Mouse (Mus musculus) cerebellum, adult (tissue): ENCODE data around the gene Gja8.

Source experiments
- ATAC-seq: cut with Nextera tagmentation; 2 replicates; pipeline ENCODE4 v1.9.2; 2017; ENCODE audit warnings: mild to moderate bottlenecking, moderate library complexity, mixed read lengths; ENCODE audit not compliant: insufficient number of reproducible peaks, low FRiP score, low TSS enrichment

The Gja8 gene

DNA sequence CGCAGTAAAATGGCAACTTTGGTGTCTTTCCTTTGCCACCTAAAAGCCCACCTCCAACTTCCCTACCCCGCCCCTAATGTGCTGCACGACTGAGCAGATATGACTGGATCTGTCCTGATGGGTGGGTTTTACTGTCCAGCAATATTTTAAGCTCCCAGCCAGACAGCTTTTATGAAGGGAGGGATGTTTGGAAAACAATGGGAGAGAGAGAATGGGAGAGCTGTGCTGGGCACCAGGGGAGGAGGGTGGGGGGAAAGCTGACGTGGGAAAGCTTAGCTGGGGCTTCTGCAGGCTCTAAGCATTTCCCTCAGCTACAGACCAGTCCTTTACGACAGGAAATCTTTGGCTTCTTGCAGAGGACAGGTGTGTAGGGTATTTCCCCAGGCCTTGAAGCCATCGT is at the start of gene Gja8:
TSS of gene Gja8 (minus strand) at position 101 of the 400 bp plus-strand sequence.
- no peak for ATAC-seq

- ATAC-seq = no peak
Measured at GRCm38 (mm10) chr3:96974467-96974866, 48.6 kb upstream of the Gja8 start.

GRCm38 (mm10) chr3:96970986-96971385 is 45.2 kb upstream of the Gja8 start:
- ATAC-seq = no peak

DNA sequence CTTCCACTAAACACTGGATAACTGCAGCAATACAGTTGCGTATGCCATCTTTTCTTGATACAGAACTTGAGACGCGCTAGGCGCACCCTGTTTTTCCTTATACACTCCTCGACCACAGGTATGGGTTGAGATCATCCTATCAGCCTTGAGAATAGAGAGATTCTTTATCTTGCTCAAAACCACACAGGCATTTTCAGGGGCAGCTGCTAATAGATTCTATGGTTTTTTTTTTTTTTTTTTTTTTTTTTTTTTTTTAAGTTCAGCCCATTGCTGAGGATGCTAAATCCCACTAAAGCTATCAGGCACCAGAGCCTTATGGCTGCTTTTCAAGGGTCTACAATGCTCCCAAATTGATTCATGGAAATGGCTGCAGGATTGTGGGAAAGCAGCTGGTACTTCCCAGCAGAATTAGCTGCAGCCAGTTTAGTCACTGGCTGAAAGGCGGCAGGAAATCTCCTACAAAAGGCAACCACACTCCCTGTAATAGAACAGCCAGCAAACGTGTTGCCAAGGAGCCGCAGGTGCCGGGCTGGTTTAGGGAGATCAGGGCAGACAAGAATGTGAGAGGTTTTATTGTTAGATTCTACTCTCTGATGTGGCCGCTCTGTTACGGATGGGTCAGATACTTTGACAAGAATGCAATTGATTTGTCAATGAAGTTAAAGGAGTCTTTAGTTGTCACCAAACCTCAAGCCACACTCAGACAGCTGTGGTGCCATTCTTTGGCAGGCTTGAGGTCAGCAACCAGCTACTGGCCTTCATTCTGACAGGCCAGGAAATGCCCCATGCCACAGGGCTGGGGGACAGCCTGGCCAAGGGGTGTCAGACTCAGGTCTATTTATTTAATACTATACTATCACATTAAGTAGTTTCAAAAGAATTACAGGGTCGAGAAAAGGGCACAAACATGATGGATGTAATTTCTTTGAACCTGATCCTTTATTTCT is 37.5 kb upstream of the Gja8 start:
- ATAC-seq = no peak

GRCm38 (mm10) chr3:96960597-96960996 is 34.8 kb upstream of the Gja8 start:
- no peak for ATAC-seq

DNA sequence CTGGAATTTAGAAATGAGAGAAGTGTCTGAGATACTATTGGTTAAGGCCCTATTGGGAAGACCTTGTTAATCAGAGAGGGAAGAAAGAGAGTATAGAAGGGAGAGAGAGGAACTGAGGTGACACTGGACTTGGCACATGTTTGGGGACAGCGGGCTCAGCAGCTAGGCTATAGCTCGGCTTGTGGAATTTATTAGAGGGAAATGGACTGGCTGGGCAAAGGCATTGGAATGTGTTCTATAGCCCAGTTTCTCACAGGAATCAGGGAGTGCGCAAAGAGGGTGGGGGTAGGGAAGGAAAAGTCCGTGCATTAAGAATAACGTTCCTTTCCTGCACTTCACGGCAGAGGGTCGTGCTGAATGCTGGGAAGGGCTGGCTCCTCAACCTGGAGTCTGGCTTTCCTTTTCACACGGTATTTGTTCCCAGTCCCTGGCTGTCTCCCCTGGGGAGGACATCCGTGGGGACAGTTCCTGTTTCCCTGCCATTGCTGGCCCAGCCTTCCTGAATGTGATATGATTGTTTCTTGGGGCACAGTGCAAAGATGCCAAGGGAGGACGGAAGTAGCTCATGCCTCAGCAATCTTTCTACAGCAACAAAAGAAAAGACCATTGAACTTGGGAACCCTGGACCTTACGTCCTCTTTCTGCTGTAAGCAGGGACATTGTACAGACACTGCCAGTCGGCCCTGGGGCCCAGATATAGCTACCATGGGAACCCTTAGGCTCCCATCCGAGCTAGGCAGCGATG is 27.8 kb upstream of the Gja8 start:
- no peak for ATAC-seq

DNA sequence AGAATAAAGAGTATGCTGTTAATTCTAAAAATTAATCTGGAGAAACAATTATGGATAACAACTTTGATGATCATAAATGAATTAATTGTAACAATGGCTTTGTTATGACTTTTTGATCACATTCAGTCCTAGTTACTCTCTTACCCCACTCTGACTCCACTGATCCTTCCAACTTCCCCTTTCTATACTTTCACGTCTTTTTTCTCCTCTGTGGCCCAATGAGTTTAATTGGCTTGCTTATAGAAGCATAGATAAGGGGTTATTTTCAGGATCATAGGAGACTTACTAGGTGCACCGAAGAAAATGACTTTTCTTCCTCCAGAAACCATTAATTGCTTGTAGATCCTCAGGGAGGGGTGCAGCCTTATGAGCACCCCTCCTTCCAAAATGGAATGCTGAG is 16.9 kb upstream of the Gja8 start:
- no peak for ATAC-seq

DNA sequence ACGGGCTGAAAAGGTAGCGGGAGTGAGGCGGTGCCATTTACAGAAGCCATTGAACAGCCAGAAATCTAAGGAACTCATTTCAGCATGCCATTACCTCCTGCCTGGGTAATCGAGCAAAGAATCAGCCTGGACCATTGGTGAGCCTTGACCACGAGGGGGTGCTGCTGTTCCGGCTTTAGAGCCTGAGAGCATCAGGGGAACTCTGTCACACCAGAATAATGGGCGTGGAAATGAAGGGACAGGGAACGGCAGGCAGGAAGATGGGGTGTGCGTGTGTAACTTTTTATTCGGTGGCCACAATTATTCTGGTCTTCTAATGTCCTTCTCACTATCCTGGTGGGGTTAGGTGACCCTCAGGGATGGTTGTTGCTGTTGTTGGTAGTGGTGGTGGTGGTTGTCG is 12.9 kb upstream of the Gja8 start:
- peak; percentile 91 for ATAC-seq

- ATAC-seq = no peak
Measured at GRCm38 (mm10) chr3:96937606-96938005, 11.8 kb upstream of the Gja8 start.

- no peak for ATAC-seq
Measured at GRCm38 (mm10) chr3:96936241-96936640, 10.4 kb upstream of the Gja8 start.

GRCm38 (mm10) chr3:96931261-96931681 is 5.5 kb upstream of the Gja8 start:
- ATAC-seq = no peak

DNA sequence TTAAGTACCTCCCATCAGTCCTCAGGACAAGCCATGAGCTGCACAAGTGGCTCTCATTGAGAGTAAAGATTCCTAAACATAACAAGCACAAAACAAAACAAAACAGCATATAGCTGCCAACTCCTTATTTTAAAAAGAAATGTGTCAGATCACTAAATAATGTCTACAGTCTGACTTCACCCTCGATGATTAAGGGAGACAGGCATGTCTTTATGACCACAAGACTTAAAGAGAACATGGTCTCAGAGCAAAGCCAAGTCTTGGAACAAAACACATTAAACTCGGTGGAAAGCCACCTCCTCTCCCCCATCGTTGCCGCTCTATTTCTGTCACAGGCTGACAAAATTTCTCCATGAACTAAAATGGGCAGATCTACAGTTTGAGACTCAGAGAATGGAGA is 1.2 kb downstream of the Gja8 start:
- no peak for ATAC-seq

DNA sequence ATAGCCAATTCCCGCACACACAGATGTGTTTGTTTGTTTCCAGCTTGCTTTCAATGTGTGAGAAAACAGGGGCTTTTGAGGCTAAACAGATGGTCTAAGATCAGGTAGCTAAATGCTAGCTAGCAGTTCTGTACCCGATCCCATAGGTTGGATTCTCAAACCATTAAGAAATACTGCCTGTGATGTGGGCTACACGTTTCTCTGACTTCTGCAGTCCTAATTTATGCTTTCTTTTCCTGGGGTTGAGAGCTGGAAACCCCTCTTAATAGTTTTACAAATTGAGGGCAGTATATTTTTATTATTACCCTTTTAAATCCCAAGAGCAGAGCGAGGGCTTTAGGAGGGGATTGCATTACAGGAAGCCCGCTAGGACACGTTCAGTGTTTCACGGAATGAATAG is 4.8 kb downstream of the Gja8 start:
- ATAC-seq = no peak

DNA sequence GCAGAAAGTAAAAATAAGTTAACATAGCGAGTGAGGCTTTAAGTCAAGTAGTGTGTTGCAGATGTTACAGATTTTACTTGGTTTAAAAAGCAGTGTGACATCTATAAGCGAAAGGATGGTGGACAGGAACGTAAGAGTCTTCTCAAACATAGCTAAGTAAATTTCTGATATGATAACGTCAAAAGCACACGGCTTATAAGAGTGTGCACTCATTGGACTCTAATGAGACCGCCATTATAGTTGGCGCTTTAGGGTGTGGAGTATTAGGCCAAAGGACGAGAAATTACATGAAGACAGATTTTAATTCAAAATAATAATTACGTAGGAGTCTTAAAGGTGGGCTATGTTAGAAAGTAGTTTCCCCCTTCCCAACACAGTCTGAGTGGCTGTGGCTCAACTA is 20.2 kb downstream of the Gja8 start:
- no peak for ATAC-seq

- ATAC-seq = peak; percentile 95
Measured at GRCm38 (mm10) chr3:96904851-96905541, 20.8 kb downstream of the Gja8 start, which contains the start of gene Gpr89. TSS of gene Gpr89 (minus strand) at chr3:96905346.

DNA sequence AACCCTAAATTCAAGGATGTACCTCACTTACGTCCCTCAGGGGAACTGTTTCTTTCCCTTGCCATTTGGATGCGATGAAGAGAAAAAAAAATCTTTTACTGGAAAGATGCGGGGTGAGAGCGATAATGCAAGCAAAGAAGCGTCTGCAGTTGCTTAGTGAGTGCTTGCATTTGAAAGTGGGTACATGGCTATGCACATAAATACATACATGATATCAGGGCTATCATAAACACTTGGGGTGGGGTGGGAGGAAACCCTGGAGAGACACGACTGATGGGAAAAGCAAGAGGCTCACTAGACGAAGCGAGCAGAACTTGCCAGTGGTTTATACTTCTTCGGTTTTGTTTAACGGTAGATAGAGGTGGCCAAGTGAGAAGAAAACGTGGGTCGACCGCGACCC is 21.4 kb downstream of the Gja8 start, which contains the start of gene Gja5:
TSS of gene Gja5 (plus strand) at position 301 of the 400 bp plus-strand sequence.
- no peak for ATAC-seq

GRCm38 (mm10) chr3:96902336-96902999 is 23.4 kb downstream of the Gja8 start:
- no peak for ATAC-seq

- no peak for ATAC-seq
Measured at GRCm38 (mm10) chr3:96883690-96884089, 42.1 kb downstream of the Gja8 start.

- ATAC-seq = no peak
Measured at GRCm38 (mm10) chr3:96882061-96882849, 43.6 kb downstream of the Gja8 start.
